Mouse (Mus musculus) limb, embryonic 11.5 days (tissue): ENCODE results near the gene Wdr45. TPM values are rescaled to one million over a fixed set of nuclear protein-coding genes. Genes with fewer than 3 reads are reported as not detected.

Source experiments
- ATAC-seq: fragments of 200-750 bp; cut with Nextera tagmentation; 2 replicates; pipeline ENCODE4 v1.8.0; 2017; ENCODE audit warnings: low read depth; ENCODE audit not compliant: insufficient number of reproducible peaks, low FRiP score, low TSS enrichment
- DNase-seq: peaks from one replicate; pipeline ENCODE4 v3.0.0-alpha.2; 2015; ENCODE audit warnings: low spot score
- H3K27ac ChIP-seq: fragments of 300-500 bp; sonication (generic); replicated peaks from 2 replicates; pipeline ENCODE4 v1.5.1; 2014; ENCODE audit warnings: low read depth, mild to moderate bottlenecking, low read length
- H3K27me3 ChIP-seq: fragments of 300-500 bp; sonication (generic); 2 replicates; pipeline ENCODE4 v1.6.1; 2014; ENCODE audit warnings: mild to moderate bottlenecking, low read length, mixed read lengths; ENCODE audit not compliant: control insufficient read depth, insufficient read depth
- H3K36me3 ChIP-seq: fragments of 300-500 bp; sonication (generic); 2 replicates; pipeline ENCODE4 v1.6.1; 2014; ENCODE audit warnings: mild to moderate bottlenecking, low read length, moderate library complexity, mixed read lengths; ENCODE audit not compliant: control insufficient read depth, insufficient read depth
- H3K4me1 ChIP-seq: fragments of 300-500 bp; sonication (generic); 2 replicates; pipeline ENCODE4 v1.6.1; 2014; ENCODE audit warnings: low read length, mixed read lengths; ENCODE audit not compliant: control insufficient read depth, insufficient read depth
- H3K4me2 ChIP-seq: fragments of 300-500 bp; sonication (generic); 2 replicates; pipeline ENCODE4 v1.6.1; 2014; ENCODE audit warnings: low read depth, mild to moderate bottlenecking, moderate library complexity; ENCODE audit not compliant: severe bottlenecking
- H3K4me3 ChIP-seq: fragments of 300-500 bp; sonication (generic); 2 replicates; pipeline ENCODE4 v1.5.1; 2014; ENCODE audit warnings: low read depth, low read length
- H3K9ac ChIP-seq: fragments of 300-500 bp; sonication (generic); 2 replicates; pipeline ENCODE4 v1.6.1; 2014; ENCODE audit warnings: mild to moderate bottlenecking, low read length
- H3K9me3 ChIP-seq: fragments of 300-500 bp; sonication (generic); 2 replicates; pipeline ENCODE4 v1.6.1; 2016; ENCODE audit warnings: low read length; ENCODE audit not compliant: control insufficient read depth
- WGBS: fragments of 180-500 bp; shearing (Covaris S2); extraction: QIAGEN DNeasy Blood & Tissue Kit; methylation state at CpG from one replicate; pipeline ENCODE4 v1.1.7; 2014; 5-methylcytosine and 5-hydroxymethylcytosine counted together
- polyA plus RNA-seq: library from polyadenylated mRNA; unstranded; fragments of >200 nt; fragmentation: Nextera tagmentation; extraction: Ambion mirVana; gene quantifications from 2 replicates; pipeline ENCODE4 v1.2.1, GENCODE M21; 2014

Wdr45 gene
- polyA plus RNA-seq, 1 experiment from 2014 or later: 16.7 TPM

GRCm38 (mm10) chrX:7724135-7724534, 10.0 kb downstream of the Wdr45 start:
- ATAC-seq: no peak
- no peaks in the 10 kb centered on the region for H3K4me1 ChIP-seq
- no peak for DNase-seq
- no peaks in the 10 kb centered on the region for H3K27me3 ChIP-seq
- 74% methylated on average over 7 of the region's 7 CpGs for WGBS
- H3K27ac ChIP-seq: no peak overlapping the region
- H3K36me3 ChIP-seq: no peaks in the 10 kb centered on the region
- H3K9me3 ChIP-seq: no peaks in the 10 kb centered on the region
- H3K4me3 ChIP-seq: no peak overlapping the region
- H3K9ac ChIP-seq: no peak overlapping the region
- no peak overlapping the region for H3K4me2 ChIP-seq

GRCm38 (mm10) chrX:7725841-7726240, 11.7 kb downstream of the Wdr45 start:
- WGBS: 86% methylated on average over 12 of the region's 12 CpGs
- Histone ChIP-seq H3K9ac (no peak overlapping the region), H3K27me3 (no peaks in the 10 kb centered on the region), H3K9me3 (no peaks in the 10 kb centered on the region), H3K36me3 (no peaks in the 10 kb centered on the region), H3K4me1 (no peaks in the 10 kb centered on the region), H3K27ac (no peak overlapping the region), H3K4me3 (no peak overlapping the region), H3K4me2 (no peak overlapping the region)
- ATAC-seq: no peak
- DNase-seq: no peak

- 93% methylated on average over 13 of the region's 13 CpGs for WGBS
- Histone ChIP-seq H3K27ac (no peak overlapping the region), H3K27me3 (no peaks in the 10 kb centered on the region), H3K4me2 (no peak overlapping the region), H3K9me3 (no peaks in the 10 kb centered on the region), H3K4me1 (no peaks in the 10 kb centered on the region), H3K9ac (no peak overlapping the region), H3K36me3 (no peaks in the 10 kb centered on the region), H3K4me3 (no peak overlapping the region)
- ATAC-seq (no peak), DNase-seq (no peak)
Measured at GRCm38 (mm10) chrX:7727176-7727575, 13.0 kb downstream of the Wdr45 start.

- Histone ChIP-seq H3K4me1 (no peaks in the 10 kb centered on the region), H3K27ac (no peak within 1 kb of the TSS), H3K27me3 (no peaks in the 10 kb centered on the region), H3K9ac (peak within 1 kb of the TSS; percentile 51; the same call in 1 of the 2 replicates), H3K4me3 (peak within 1 kb of the TSS; percentile 36), H3K36me3 (no peaks in the 10 kb centered on the region), H3K4me2 (peak within 1 kb of the TSS; percentile 53), H3K9me3 (no peaks in the 10 kb centered on the region)
- DNase-seq (peak; percentile 78), ATAC-seq (peak; percentile 90)
- WGBS: 14% methylated on average over 42 of the region's 42 CpGs
Measured at GRCm38 (mm10) chrX:7728215-7728921, 14.2 kb downstream of the Wdr45 start, which contains the start of gene Praf2. Praf2 (plus strand) TSS chrX:7728439.

GRCm38 (mm10) chrX:7728922-7729265, 14.8 kb downstream of the Wdr45 start:
- no peaks in the 10 kb centered on the region for H3K4me1 ChIP-seq
- H3K36me3 ChIP-seq: no peaks in the 10 kb centered on the region; the same call in 1 of the 2 replicates
- no peaks in the 10 kb centered on the region for H3K9me3 ChIP-seq
- H3K27me3 ChIP-seq: no peaks in the 10 kb centered on the region
- 24% methylated on average over 4 of the region's 4 CpGs for WGBS
- H3K4me2 ChIP-seq: peak overlapping the region; percentile 53
- ATAC-seq (peak; percentile 4; the same call in 1 of the 2 replicates), DNase-seq (no peak)
- peak overlapping the region; percentile 51; the same call in 1 of the 2 replicates for H3K9ac ChIP-seq
- H3K4me3 ChIP-seq: peak overlapping the region; percentile 36
- no peak overlapping the region for H3K27ac ChIP-seq

GRCm38 (mm10) chrX:7733571-7734156, 19.5 kb downstream of the Wdr45 start:
- WGBS: 26% methylated on average over 20 of the region's 26 CpGs
- no peaks in the 10 kb centered on the region; the same call in 1 of the 2 replicates for H3K36me3 ChIP-seq
- no peaks in the 10 kb centered on the region for H3K9me3 ChIP-seq
- H3K4me1 ChIP-seq: no peaks in the 10 kb centered on the region
- DNase-seq (peak; percentile 78), ATAC-seq (no peak)
- H3K27ac ChIP-seq: no peak overlapping the region
- H3K4me3 ChIP-seq: no peak overlapping the region
- H3K4me2 ChIP-seq: 0 out of 2 replicates have a peak overlapping the region, but pooled peaks have one; percentile 2
- H3K9ac ChIP-seq: no peak overlapping the region
- no peaks in the 10 kb centered on the region for H3K27me3 ChIP-seq

- H3K9ac ChIP-seq: no peak overlapping the region
- no peak for ATAC-seq
- H3K27me3 ChIP-seq: no peaks in the 10 kb centered on the region
- H3K4me1 ChIP-seq: no peaks in the 10 kb centered on the region
- no peak overlapping the region for H3K4me2 ChIP-seq
- no peak overlapping the region for H3K4me3 ChIP-seq
- H3K27ac ChIP-seq: no peak overlapping the region
- H3K9me3 ChIP-seq: no peaks in the 10 kb centered on the region
- H3K36me3 ChIP-seq: no peaks in the 10 kb centered on the region
- DNase-seq: no peak
- WGBS: 74% methylated on average over 14 of the region's 14 CpGs
Measured at GRCm38 (mm10) chrX:7739336-7740081, 25.4 kb downstream of the Wdr45 start.

GRCm38 (mm10) chrX:7740082-7740819, 26.1 kb downstream of the Wdr45 start:
- 54% methylated on average over 10 of the region's 10 CpGs for WGBS
- Histone ChIP-seq H3K36me3 (no peaks in the 10 kb centered on the region), H3K9me3 (no peaks in the 10 kb centered on the region), H3K9ac (no peak overlapping the region), H3K27ac (no peak overlapping the region), H3K4me1 (no peaks in the 10 kb centered on the region), H3K4me2 (no peak overlapping the region), H3K4me3 (no peak overlapping the region), H3K27me3 (no peaks in the 10 kb centered on the region)
- ATAC-seq (no peak), DNase-seq (no peak)
